Mouse (Mus musculus) hindlimb bud, embryonic 11.5 days (tissue): Measurements from ENCODE around the gene Kif3c.

Experiments
- DNase-seq: peaks from one replicate; pipeline ENCODE4 v3.0.0-alpha.2; 2012; ENCODE audit warnings: low read depth, low spot score; ENCODE audit errors: extremely low spot score

The Kif3c gene

DNA sequence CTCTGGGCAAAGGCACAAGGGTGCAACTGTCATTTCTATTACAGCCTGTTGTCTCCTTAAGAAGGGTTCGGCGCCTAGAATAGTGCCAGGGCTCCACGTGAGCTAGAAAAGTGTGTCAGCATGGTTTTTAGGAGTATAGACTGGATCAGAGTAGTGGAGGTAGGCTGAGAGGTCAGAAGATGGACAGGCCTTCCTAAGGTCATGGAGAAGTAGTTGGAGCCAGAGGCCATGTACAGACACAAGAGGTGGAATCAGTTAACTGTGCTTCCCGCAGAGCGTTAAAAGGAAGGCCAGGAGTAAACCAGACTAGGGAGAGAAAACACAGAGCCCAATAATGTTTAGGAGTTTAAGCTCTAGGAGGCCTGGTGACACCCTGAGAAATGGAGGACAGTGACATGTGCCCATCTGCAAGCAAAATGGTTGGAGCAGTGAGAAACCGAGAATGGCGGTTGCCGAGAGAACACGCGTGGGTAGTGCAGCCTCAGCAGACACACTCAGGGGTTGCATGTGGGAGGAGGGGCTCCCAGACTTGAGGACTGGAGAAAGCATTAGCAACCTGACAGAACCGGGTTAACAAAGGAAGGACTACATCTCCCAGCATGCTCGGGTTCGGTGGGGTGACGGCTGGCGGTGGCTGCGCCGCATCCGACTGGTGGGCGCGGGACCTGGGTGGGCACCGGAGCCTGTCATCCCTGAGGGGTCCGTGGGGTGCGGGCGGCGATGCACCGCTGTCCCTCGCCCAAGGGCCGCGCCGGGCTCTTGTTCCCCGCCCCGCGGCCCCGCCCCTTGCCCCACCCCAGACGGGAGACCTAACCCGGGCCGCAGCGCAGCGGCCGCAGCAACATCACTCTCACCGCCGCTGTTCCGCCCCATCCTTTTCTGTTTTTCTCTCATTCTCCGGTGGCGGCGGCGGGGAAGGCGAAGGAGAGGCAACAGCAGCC is at the start of gene Kif3c:
Gene Kif3c, plus strand, starts transcription at position 625 of the 941 bp plus-strand sequence.
- DNase-seq, result peak; percentile 28

- DNase-seq, result no peak
Observed at GRCm38 (mm10) chr12:3316083-3316482, 48.8 kb upstream of the Kif3c start.

GRCm38 (mm10) chr12:3316937-3317336 is 48.0 kb upstream of the Kif3c start:
- DNase-seq, result no peak

GRCm38 (mm10) chr12:3319377-3319776 is 45.6 kb upstream of the Kif3c start:
- no peak for DNase-seq

DNA sequence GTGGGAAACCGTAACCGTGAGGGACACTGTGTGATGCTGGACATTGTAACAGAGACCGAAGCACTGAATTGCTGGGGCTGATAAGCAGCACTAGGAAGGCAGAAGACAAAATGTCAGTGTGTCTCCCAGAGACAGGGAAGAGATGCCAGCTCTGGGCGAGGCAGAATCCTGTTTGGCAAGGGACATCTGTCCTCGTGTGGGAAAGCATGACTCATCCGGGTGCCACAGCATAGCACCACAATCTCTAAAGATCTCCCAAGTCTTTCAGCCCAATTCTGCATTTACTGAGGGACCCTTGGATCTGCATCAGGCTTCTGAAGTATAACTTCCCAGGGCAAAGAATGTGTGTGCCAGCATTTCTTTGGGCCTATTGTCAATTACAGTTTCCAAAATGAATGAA is 41.7 kb upstream of the Kif3c start:
- no peak for DNase-seq

DNA sequence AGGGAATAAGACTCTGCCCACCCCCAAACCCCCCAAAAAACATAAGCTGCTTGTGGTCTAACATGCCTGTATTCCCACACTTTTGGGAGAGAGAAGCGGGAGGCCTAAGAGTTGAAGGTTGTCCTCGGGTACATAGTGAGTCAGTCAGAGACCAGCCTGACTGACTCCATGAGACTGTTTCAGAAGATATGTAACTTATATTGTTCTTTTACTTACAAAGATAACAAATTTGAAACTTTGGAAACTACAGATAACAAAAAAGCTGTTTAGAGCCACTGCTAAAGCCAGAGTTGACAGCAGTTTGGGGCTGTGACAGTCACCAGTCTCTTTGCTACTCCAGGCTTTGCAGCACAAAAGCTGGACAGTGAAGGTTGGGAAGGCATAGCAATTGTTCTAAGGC is 39.7 kb upstream of the Kif3c start:
- no peak for DNase-seq

DNA sequence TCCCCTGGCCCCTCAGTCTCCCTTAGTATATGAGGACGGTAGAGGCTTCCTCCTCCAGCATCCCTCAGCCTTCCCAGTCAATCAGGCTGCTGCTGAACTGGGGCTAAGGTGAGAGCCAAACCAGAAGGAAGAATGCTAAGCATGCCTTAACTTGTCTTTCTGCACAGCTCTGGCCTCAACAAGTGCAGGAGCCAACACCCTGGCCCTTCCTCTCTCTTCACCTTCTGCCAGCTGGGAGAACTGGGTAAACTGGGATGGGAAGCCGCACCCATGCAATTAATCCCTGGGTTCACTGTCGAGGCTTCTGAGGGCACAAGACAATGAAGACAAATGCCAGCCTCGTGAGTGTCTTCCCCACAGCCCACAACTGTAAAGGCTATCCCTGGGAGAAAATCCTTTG is 35.3 kb upstream of the Kif3c start:
- no peak for DNase-seq

GRCm38 (mm10) chr12:3338931-3339330 is 26.0 kb upstream of the Kif3c start:
- DNase-seq, result no peak

- no peak for DNase-seq
Observed at GRCm38 (mm10) chr12:3344155-3344554, 20.8 kb upstream of the Kif3c start.

DNA sequence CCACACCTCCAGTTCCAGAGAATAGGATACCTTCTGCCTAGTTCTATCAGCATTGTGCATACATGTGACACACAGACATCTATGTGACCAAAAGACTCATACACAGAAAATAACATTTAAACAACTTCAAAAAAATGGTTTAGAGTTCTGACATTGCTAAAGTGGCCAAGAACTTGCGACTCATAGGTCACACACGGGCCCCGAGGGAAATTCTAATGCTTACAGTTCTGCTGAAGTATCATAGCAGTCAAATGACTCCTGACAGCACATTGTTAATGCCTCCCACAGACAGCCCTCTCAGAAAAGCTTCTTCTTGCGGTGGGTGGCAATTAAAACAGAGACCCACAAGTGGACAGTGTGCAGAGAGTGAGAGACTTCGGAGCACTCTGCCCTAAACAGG is 19.9 kb upstream of the Kif3c start:
- no peak for DNase-seq

GRCm38 (mm10) chr12:3347682-3348081 is 17.2 kb upstream of the Kif3c start:
- DNase-seq, result no peak

- DNase-seq, result no peak
Observed at GRCm38 (mm10) chr12:3349387-3349786, 15.5 kb upstream of the Kif3c start.

GRCm38 (mm10) chr12:3350136-3350535 is 14.8 kb upstream of the Kif3c start:
- no peak for DNase-seq

DNA sequence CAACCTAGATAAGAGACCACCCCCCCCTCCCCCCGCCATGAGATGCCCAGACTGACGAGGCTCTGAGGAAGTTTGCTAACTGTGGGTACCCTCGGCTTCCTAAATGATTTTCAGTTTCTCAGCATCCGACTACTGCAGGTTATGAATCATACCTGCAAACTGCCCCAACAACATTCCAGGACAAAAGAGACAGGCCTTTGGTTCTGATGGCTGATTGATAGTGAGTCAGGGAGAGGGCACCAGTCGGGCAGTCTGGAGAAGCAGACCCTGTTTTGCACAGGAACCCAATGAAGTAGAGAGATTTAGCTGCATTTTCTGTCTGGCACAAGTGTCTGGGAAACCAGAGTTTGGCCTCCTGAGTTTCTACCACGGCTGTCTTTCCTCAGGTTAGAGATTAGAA is 12.7 kb upstream of the Kif3c start:
- no peak for DNase-seq

GRCm38 (mm10) chr12:3355068-3355467 is 9.9 kb upstream of the Kif3c start:
- no peak for DNase-seq

GRCm38 (mm10) chr12:3356824-3357223 is 8.1 kb upstream of the Kif3c start:
- DNase-seq, result no peak

- peak; percentile 50 for DNase-seq
Observed at GRCm38 (mm10) chr12:3359302-3359701, 5.6 kb upstream of the Kif3c start.

DNA sequence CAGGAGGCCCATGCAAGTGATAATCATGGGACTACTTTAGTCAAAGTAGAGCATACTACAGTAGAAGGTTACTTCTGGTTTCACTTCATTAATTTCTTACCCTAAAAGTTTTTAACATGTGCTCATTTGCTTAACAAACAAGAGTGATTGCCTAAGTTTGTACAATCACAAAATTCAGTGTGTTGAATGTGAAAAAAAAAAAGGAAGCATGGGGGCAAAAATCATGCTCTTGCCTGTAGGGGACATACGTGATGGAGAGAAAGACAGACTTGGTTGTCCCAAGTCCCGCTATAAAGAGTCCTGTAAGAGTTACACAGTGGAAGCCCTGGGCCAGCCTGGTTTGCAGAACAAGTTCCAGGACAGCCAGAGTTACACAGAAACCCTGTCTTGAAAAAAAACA is 4.9 kb upstream of the Kif3c start:
- DNase-seq, result no peak

DNA sequence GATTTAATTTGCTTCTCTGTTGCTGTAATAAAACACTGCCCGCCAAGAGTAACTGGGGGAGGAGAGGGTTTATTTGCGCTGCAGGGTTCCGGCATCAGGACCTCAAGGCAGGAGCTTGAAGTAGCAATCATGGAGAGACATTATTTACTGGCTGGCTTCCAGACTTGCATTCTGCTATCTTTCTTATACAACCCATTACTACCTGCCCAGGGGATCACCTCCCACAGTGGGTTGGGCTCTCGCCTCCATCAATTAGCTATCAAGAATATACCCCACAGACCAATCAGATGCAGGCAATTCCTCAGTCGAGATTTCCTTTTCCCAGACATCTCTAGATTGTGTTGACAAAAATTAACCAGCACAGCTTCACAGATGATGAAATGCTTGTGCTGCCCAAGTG is 856 bp upstream of the Kif3c start:
- DNase-seq, result no peak

DNA sequence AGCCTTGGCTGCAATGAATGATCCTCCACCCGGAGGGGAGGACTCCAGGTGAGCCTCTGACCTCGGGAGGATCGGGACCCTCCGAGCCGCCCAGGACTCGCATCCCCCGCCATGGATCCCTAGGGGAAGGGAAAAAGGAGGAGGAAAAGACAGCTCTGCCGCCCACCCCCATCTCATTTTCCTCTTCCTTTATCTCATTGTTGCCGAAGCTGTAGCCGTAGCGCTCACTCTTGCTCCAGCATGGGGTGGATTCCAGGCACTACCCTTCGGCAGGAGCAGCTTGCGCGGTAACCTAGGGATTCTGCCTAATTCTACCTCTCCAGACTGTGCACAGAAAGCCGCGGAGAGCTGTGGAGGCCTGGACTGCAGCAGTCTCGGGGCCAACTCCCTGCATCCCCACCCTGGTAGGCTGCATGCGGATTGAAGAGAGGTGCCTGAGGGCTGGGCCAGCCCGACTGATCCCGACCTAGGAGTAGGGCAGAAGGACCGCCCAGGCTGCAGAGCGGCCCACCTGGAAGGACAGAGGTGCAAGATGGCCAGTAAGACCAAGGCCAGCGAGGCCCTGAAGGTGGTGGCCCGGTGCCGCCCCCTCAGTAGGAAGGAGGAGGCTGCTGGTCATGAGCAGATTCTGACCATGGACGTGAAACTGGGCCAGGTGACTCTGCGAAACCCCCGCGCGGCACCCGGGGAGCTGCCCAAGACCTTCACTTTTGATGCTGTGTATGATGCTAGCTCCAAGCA is 687 bp downstream of the Kif3c start:
- no peak for DNase-seq

- DNase-seq, result no peak
Observed at GRCm38 (mm10) chr12:3366190-3366956, 1.4 kb downstream of the Kif3c start.

- DNase-seq, result no peak
Observed at GRCm38 (mm10) chr12:3366957-3367260, 2.0 kb downstream of the Kif3c start.
